In the genomic region with DNA sequence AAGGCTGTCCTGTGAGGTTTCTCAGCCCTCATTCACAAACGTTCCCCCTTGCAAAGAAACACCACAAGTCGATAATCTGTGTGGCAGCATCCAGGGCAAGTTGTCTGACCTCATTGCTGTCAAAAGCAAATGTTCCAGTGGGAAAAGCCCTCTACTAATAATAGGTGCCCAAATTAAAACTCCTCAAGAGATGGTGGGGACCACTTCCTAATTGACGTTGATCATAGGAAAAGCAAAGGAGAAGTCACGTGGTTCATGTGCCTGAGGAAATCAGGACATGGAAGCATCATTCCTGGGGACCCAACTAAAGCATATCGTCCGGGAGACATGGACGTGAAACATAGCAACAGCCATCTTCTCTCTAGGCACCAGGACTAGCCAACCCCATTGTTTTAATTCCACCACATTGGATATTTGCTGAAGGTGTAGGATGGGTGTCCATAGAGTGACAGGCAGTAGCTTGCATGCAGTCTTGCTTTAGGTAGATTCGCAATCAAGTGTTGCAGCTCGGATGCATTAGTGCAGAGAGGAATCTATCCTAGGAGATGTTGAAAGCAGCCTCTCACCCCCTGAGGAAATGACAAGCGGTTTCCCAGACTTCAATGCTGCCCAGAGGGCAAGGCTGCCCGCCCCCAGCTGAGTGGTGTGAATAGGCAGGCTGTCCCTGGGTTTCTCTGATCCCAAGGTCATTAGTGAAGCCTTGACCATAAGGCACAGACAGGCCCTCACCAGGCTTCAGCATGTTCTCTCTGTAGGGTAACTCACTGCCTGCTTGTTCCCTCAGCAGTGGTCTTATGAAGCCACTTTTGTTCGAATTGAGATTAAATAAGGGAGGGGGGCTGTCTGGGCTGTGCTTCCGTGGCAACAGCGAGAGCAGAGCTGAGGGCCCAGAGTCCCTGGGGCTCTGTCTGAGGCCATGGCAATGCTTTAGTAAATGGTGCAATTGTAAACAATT, we compare ENCODE assay signal across 11 mouse cellular contexts.
DNase-seq lines count a peak whose midpoint lies in the region; ATAC-seq lines count a peak whose summit lies in the region.
"Had no signal": no experiment of that assay in that cellular context is flagged by ENCODE, and none has a peak within 500 bp of the region (broad histone marks: within the 10 kb centered on the region; RNA-seq: fewer than 3 reads in every experiment).

No protein-coding gene starts in this region.

- DNase-seq in layer of hippocampus, postnatal 10 days (ENCODE audit: low spot score in 2 of 2): peak; percentile 13 to 29
- DNase-seq in layer of hippocampus, postnatal 25 days (ENCODE audit: extremely low spot score in 1 of 2, low spot score in 1 of 2): no peak
- peak; percentile 68 for DNase-seq in embryonic facial prominence, embryonic 14.5 days (ENCODE audit: low spot score)
- DNase-seq in kidney, postnatal 25 days: no peak
- DNase-seq in right cerebral cortex, adult 18-20 months: no peak
- DNase-seq: layer of hippocampus, adult 9-11 months had no signal

- no peak overlapping the region for H3K27ac ChIP-seq in embryonic facial prominence, embryonic 14.5 days (replicated peaks; ENCODE audit: low read depth, low read length)
- H3K27ac ChIP-seq in intestine, embryonic 16.5 days (ENCODE audit: low read length): no peak overlapping the region
- peak overlapping the region; percentile 56 for H3K27ac ChIP-seq in neural tube, embryonic 14.5 days (ENCODE audit: low read depth, low read length)

- no peaks in the 10 kb centered on the region for H3K36me3 ChIP-seq in embryonic facial prominence, embryonic 14.5 days (ENCODE audit: control insufficient read depth, insufficient read depth, low read length)
- no peaks in the 10 kb centered on the region for H3K36me3 ChIP-seq in intestine, embryonic 16.5 days (ENCODE audit: control insufficient read depth, insufficient read depth, low read length)
- no peaks in the 10 kb centered on the region for H3K36me3 ChIP-seq in neural tube, embryonic 14.5 days (ENCODE audit: control insufficient read depth, insufficient read depth, low read length)
- H3K36me3 ChIP-seq: heart, embryonic 12.5 days had no signal

- H3K4me3 ChIP-seq in embryonic facial prominence, embryonic 14.5 days (ENCODE audit: low read depth, low read length): no peak overlapping the region
- no peak overlapping the region for H3K4me3 ChIP-seq in intestine, embryonic 16.5 days (ENCODE audit: low read length)
- no peak overlapping the region for H3K4me3 ChIP-seq in neural tube, embryonic 14.5 days (ENCODE audit: low read depth, low read length)
- H3K4me3 ChIP-seq: heart, embryonic 12.5 days; megakaryocyte, embryonic 14.5 days had no signal

- no peaks in the 10 kb centered on the region for H3K27me3 ChIP-seq in embryonic facial prominence, embryonic 14.5 days (replicated peaks; ENCODE audit: control insufficient read depth, insufficient read depth, low read length)
- no peaks in the 10 kb centered on the region for H3K27me3 ChIP-seq in intestine, embryonic 16.5 days (replicated peaks; ENCODE audit: control insufficient read depth, insufficient read depth, low read length)
- peaks cover 2% of the 10 kb centered on the region; the same call in 1 of the 2 replicates for H3K27me3 ChIP-seq in neural tube, embryonic 14.5 days (ENCODE audit: control insufficient read depth, insufficient read depth, low read length)

- WGBS in embryonic facial prominence, embryonic 14.5 days: 41% methylated on average over 14 of the region's 14 CpGs
- 58% methylated on average over 14 of the region's 14 CpGs for WGBS in intestine, embryonic 16.5 days
- WGBS in neural tube, embryonic 14.5 days: 28% methylated on average over 14 of the region's 14 CpGs

- peak; percentile 93 for ATAC-seq in embryonic facial prominence, embryonic 14.5 days (ENCODE audit: low read depth)
- ATAC-seq in intestine, embryonic 16.5 days: 0 out of 2 replicates have a peak, but pooled peaks have one; percentile 21
- peak; percentile 89 for ATAC-seq in neural tube, embryonic 14.5 days (ENCODE audit: low read depth)
- no peak for ATAC-seq in activated CD4-positive, CD25-positive, alpha-beta regulatory T cell, adult 4 months

- H3K4me1 ChIP-seq in embryonic facial prominence, embryonic 14.5 days (ENCODE audit: control insufficient read depth, insufficient read depth, low read length): 0 out of 2 replicates have a peak, but pooled peaks cover 4% of the 10 kb centered on the region
- H3K4me1 ChIP-seq in intestine, embryonic 16.5 days (ENCODE audit: control insufficient read depth, insufficient read depth, low read length): no peaks in the 10 kb centered on the region
- peaks cover 27% of the 10 kb centered on the region for H3K4me1 ChIP-seq in neural tube, embryonic 14.5 days (ENCODE audit: control insufficient read depth, insufficient read depth, low read length)

- H3K9me3 ChIP-seq in embryonic facial prominence, embryonic 14.5 days (ENCODE audit: control insufficient read depth, low read length): no peaks in the 10 kb centered on the region
- H3K9me3 ChIP-seq in intestine, embryonic 16.5 days (ENCODE audit: control insufficient read depth, low read length): no peaks in the 10 kb centered on the region
- H3K9me3 ChIP-seq in neural tube, embryonic 14.5 days (ENCODE audit: control insufficient read depth, low read length): no peaks in the 10 kb centered on the region
- H3K9me3 ChIP-seq: heart, embryonic 12.5 days; megakaryocyte, embryonic 14.5 days had no signal

- 0 out of 2 replicates have a peak overlapping the region, but pooled peaks have one; percentile 26 for H3K9ac ChIP-seq in embryonic facial prominence, embryonic 14.5 days (ENCODE audit: low read depth, low read length)
- no peak overlapping the region for H3K9ac ChIP-seq in intestine, embryonic 16.5 days (ENCODE audit: low read depth, low read length)
- no peak overlapping the region for H3K9ac ChIP-seq in neural tube, embryonic 14.5 days (replicated peaks; ENCODE audit: low read depth, low read length)
- H3K9ac ChIP-seq: heart, embryonic 12.5 days had no signal

- no peak overlapping the region for H3K4me2 ChIP-seq in embryonic facial prominence, embryonic 14.5 days (ENCODE audit: low read depth, low read length)
- no peak overlapping the region for H3K4me2 ChIP-seq in intestine, embryonic 16.5 days (ENCODE audit: low read depth, low read length)
- no peak overlapping the region for H3K4me2 ChIP-seq in neural tube, embryonic 14.5 days (ENCODE audit: low read depth, low read length)
- H3K4me2 ChIP-seq: heart, embryonic 12.5 days had no signal

Comparison
In these comparisons a context has a peak if more than half of its experiments do, and no peak if none do; other contexts are left out.
1. DNase-seq: peak in layer of hippocampus, postnatal 10 days (2 of 2) and embryonic facial prominence, embryonic 14.5 days (single experiment); none in layer of hippocampus, postnatal 25 days (0 of 2), kidney, postnatal 25 days (0 of 2) and right cerebral cortex, adult 18-20 months (single experiment).